Mouse (Mus musculus) forebrain, embryonic 16.5 days (tissue): ENCODE results near the gene Sart3. TPM values are rescaled to one million over a fixed set of nuclear protein-coding genes. Genes with fewer than 3 reads are reported as not detected.
"Not testable (repeated sequence)": the region's sequence is repeated elsewhere in the genome, so short reads cannot be mapped to it uniquely, and the experiment has no call there.

Experiments used
- ATAC-seq: fragments of 200-750 bp; cut with Nextera tagmentation; 2 replicates; pipeline ENCODE4 v1.8.0; 2017; ENCODE audit warnings: mild to moderate bottlenecking, moderate library complexity
- H3K27ac ChIP-seq: fragments of 300-500 bp; sonication (generic); 2 replicates; pipeline ENCODE4 v1.5.1; 2014; ENCODE audit warnings: low read length, control low read depth
- H3K27me3 ChIP-seq: fragments of 300-500 bp; sonication (generic); replicated peaks from 2 replicates; pipeline ENCODE4 v1.6.1; 2014; ENCODE audit warnings: low read length; ENCODE audit not compliant: control insufficient read depth, insufficient read depth
- H3K36me3 ChIP-seq: fragments of 300-500 bp; sonication (generic); 2 replicates; pipeline ENCODE4 v1.6.1; 2014; ENCODE audit not compliant: control insufficient read depth, insufficient read depth
- H3K4me1 ChIP-seq: fragments of 300-500 bp; sonication (generic); replicated peaks from 2 replicates; pipeline ENCODE4 v1.6.1; 2014; ENCODE audit warnings: low read length; ENCODE audit not compliant: control insufficient read depth, insufficient read depth
- H3K4me2 ChIP-seq: fragments of 300-500 bp; sonication (generic); 2 replicates; pipeline ENCODE4 v1.6.1; 2014; ENCODE audit warnings: mild to moderate bottlenecking, low read length, control low read depth
- H3K4me3 ChIP-seq: fragments of 300-500 bp; sonication (generic); replicated peaks from 2 replicates; pipeline ENCODE4 v1.5.1; 2014; ENCODE audit warnings: mild to moderate bottlenecking, low read length, control low read depth
- H3K9ac ChIP-seq: fragments of 300-500 bp; sonication (generic); replicated peaks from 2 replicates; pipeline ENCODE4 v1.6.1; 2014; ENCODE audit warnings: low read depth, low read length, control low read depth
- H3K9me3 ChIP-seq: fragments of 300-500 bp; sonication (generic); 2 replicates; pipeline ENCODE4 v1.6.1; 2016; ENCODE audit warnings: low read length; ENCODE audit not compliant: control insufficient read depth
- WGBS: fragments of 180-500 bp; shearing (Covaris S2); extraction: QIAGEN DNeasy Blood & Tissue Kit; methylation state at CpG from one replicate; pipeline ENCODE4 v1.1.7; 2014; 5-methylcytosine and 5-hydroxymethylcytosine counted together
- polyA plus RNA-seq: library from polyadenylated mRNA; unstranded; fragments of >200 nt; fragmentation: Nextera tagmentation; extraction: Ambion mirVana; gene quantifications from 2 replicates; pipeline ENCODE4 v1.2.1, GENCODE M21; 2015

Gene Sart3
- polyA plus RNA-seq, 1 experiment from 2014 or later = 52.7 TPM

DNA sequence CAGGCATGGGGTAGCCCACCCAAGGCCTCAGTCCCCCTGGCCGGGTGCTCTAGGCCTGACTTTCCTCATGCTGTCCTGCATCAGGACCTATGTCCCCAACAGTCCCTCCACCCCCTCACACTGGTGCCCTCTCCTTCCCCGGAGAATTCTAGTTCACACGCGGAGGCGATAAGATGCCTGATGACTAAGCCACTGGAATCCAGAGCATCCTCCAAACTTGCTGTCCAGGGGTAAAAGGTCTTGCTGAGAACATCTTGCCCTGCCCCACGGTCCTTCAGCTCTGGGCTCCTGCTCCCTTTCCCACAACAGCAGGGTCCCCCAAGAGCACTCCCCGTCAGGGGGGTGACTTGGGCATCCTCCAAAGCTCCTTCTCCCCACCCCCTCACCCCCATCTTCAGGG is 10.3 kb upstream of the Sart3 start:
- Histone ChIP-seq H3K4me1 (no peaks in the 10 kb centered on the region), H3K27me3 (peaks cover 12% of the 10 kb centered on the region), H3K4me3 (no peak overlapping the region), H3K9me3 (no peaks in the 10 kb centered on the region), H3K9ac (no peak overlapping the region), H3K36me3 (no peaks in the 10 kb centered on the region), H3K27ac (no peak overlapping the region), H3K4me2 (no peak overlapping the region)
- no peak for ATAC-seq
- WGBS = 89% methylated on average over 7 of the region's 7 CpGs

DNA sequence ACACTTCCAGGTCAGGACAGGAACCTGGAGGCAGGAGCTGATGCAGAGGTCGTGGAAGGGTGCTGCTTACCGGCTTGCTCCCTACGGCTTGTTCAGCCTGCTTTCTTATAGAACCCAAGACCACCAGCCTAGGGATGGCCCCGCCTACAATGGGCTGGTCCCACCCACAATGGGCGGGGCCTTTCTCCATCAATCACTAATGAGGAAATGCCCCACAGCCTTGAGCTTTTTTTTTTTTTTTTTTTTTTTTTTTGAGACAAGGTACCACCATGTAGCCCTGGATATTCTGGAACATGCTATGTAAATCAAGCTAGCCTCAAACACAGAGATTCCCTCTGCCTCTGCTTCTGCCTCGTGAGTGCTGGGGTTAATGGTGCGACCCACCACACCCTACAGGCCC is 9.6 kb upstream of the Sart3 start:
- no peak overlapping the region for H3K4me2 ChIP-seq
- ATAC-seq = no peak
- no peaks in the 10 kb centered on the region for H3K36me3 ChIP-seq
- H3K9me3 ChIP-seq = no peaks in the 10 kb centered on the region
- 75% methylated on average over 7 of the region's 7 CpGs for WGBS
- no peak overlapping the region for H3K4me3 ChIP-seq
- peaks cover 10% of the 10 kb centered on the region for H3K27me3 ChIP-seq
- no peaks in the 10 kb centered on the region for H3K4me1 ChIP-seq
- H3K9ac ChIP-seq = no peak overlapping the region
- H3K27ac ChIP-seq = no peak overlapping the region

DNA sequence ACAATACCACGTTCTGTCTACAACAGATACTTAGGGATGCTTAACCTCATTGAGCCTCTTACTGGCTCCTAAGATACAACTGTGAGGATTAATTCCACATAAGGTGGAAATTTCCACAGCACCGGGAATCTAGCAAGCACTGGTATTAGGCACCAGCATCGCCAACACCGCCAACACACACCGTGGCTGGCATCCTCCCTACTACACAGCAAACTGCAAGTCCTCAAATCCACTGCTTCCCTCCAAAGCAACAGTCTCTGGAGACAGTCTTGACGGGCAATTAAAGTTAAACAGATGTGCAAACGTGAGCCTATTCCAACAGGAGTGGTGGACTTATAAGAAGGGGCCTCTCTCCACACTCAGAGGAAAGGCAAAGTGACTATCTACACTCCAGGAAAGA is 8.9 kb upstream of the Sart3 start:
- no peaks in the 10 kb centered on the region; the same call in 1 of the 2 replicates for H3K36me3 ChIP-seq
- H3K27ac ChIP-seq = no peak overlapping the region
- H3K9me3 ChIP-seq = no peaks in the 10 kb centered on the region
- WGBS = 85% methylated on average over 7 of the region's 7 CpGs
- ATAC-seq = no peak
- H3K4me1 ChIP-seq = no peaks in the 10 kb centered on the region
- H3K4me2 ChIP-seq = no peak overlapping the region
- H3K4me3 ChIP-seq = no peak overlapping the region
- peaks cover 10% of the 10 kb centered on the region for H3K27me3 ChIP-seq
- no peak overlapping the region for H3K9ac ChIP-seq

DNA sequence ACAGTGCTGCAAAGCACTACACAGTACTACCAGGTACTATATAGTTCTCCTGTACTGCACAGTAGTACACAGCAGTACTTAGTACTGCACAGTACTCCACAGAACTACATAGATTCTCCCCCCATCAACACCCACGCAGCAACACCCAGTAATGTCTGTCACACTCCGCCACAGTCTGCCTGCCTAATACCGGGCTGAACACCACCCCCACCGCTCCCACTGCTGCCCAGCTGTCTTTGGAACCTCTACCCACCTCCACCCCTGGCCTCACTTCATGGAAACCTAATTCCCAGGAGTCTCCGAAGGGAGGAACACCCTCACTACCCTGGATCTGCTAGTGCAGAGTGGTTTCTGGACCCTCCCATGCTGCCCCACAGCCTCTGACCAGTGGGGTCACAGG is 8.5 kb upstream of the Sart3 start:
- H3K27ac ChIP-seq = no peak overlapping the region
- no peak for ATAC-seq
- H3K36me3 ChIP-seq = no peaks in the 10 kb centered on the region; the same call in 1 of the 2 replicates
- H3K9ac ChIP-seq = no peak overlapping the region
- peaks cover 10% of the 10 kb centered on the region for H3K27me3 ChIP-seq
- no peak overlapping the region for H3K4me2 ChIP-seq
- H3K4me3 ChIP-seq = no peak overlapping the region
- no peaks in the 10 kb centered on the region for H3K9me3 ChIP-seq
- 96% methylated on average over 5 of the region's 5 CpGs for WGBS
- no peaks in the 10 kb centered on the region for H3K4me1 ChIP-seq

DNA sequence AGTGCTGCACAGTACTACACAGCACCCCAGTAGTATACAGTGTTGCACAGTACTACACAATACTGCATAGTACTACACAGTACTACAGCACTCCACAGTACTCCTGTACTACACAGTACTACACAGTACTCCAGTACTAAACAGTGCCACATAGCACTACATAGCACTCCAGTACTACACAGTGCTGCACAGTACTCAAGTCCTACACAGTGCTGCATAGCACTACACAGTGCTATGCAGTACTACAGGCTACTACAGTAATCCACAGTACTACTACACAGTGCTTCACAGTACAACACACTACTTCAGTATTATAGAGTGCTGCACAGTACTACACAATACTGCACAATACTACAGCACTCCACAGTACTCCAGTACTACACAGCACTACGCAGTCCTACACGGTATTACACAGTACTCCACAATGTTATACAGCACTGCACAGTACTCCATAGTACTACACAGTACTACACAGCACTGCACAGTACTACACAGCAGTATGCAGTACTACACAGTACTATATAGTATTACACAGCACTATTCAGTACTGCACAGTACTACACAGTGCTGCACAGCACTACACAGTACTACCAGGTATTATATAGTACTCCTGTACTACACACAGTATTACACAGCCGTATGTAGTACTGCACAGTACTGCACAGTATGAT is 7.9 kb upstream of the Sart3 start:
- ATAC-seq = no peak; the same call in 1 of the 2 replicates
- 96% methylated on average over 3 of the region's 3 CpGs for WGBS
- Histone ChIP-seq H3K9ac (no peak overlapping the region), H3K36me3 (peaks cover under 1% of the 10 kb centered on the region; the same call in 1 of the 2 replicates), H3K4me3 (no peak overlapping the region), H3K27me3 (peaks cover 10% of the 10 kb centered on the region), H3K27ac (no peak overlapping the region), H3K4me2 (no peak overlapping the region), H3K4me1 (no peaks in the 10 kb centered on the region), H3K9me3 (no peaks in the 10 kb centered on the region)

DNA sequence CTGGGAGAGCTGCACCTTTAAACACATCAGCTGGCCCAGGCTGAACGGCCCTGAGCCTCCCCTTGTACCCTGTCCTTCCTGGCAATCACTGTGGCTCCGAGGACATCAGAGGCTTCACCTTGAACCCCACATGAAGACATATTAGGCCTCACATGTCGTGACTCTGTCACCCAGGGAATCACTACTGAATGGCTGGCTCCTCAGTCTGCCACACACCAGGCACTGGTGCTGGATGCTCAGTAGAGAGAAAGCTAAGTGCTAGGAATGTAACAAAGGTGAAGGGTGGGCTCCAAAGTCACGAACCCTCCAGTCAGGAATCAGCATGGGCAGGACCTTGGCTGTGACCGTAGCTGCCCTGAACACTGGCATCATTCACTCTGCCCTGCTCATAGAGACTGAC is 7.3 kb upstream of the Sart3 start:
- peaks cover 4% of the 10 kb centered on the region; the same call in 1 of the 2 replicates for H3K36me3 ChIP-seq
- ATAC-seq = no peak
- no peak overlapping the region for H3K9ac ChIP-seq
- no peak overlapping the region for H3K4me2 ChIP-seq
- H3K4me3 ChIP-seq = no peak overlapping the region
- WGBS = 78% methylated on average over 5 of the region's 5 CpGs
- no peak overlapping the region for H3K27ac ChIP-seq
- peaks cover 10% of the 10 kb centered on the region for H3K27me3 ChIP-seq
- H3K4me1 ChIP-seq = no peaks in the 10 kb centered on the region
- no peaks in the 10 kb centered on the region for H3K9me3 ChIP-seq

DNA sequence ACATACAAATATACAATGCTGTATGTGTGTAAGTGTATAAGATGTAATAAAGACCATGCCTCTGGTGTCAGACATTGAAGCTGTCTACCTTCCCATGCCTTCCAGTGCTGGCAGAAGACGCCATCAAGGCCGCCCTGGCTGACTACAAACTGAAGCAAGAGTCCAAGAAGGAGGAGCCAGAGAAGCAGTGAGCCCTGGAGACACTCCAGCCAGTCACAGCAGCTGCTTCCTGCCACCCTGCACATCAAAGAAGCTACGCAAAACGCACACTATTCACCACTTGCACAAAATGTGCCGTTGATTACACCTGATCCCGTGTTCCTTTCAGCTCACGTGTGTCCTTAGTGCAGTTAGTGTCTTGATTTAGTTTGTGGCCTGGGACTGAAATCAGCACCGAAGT is 5.4 kb upstream of the Sart3 start:
- not testable (repeated sequence) for H3K4me2 ChIP-seq, H3K27ac ChIP-seq, H3K36me3 ChIP-seq, H3K4me3 ChIP-seq, H3K27me3 ChIP-seq, H3K9ac ChIP-seq, H3K9me3 ChIP-seq, ATAC-seq
- peaks cover 11% of the 10 kb centered on the region for H3K4me1 ChIP-seq
- 90% methylated on average over 8 of the region's 8 CpGs for WGBS

DNA sequence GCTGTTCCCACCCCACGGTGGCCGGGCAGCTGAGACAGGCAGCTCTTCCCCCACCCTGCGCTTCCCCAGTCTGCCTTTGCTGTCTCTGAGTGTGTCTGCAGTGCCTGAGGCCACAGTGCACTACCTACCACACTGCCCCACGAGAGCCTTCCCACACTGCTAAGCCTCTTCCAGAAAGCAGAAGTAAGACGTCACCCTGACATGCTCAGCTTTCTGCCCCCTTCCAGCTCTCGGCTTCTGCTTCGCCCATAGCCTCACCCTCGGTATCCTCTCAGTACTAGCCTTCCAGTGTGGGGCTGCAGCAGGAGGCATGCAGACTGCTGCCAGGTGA is 4.6 kb upstream of the Sart3 start:
- ATAC-seq = no peak
- peaks cover 11% of the 10 kb centered on the region for H3K4me1 ChIP-seq
- H3K9ac ChIP-seq = no peak overlapping the region
- no peaks in the 10 kb centered on the region for H3K9me3 ChIP-seq
- no peaks in the 10 kb centered on the region for H3K27me3 ChIP-seq
- WGBS = 92% methylated on average over 8 of the region's 8 CpGs
- peaks cover 4% of the 10 kb centered on the region; the same call in 1 of the 2 replicates for H3K36me3 ChIP-seq
- no peak overlapping the region for H3K4me2 ChIP-seq
- H3K27ac ChIP-seq = no peak overlapping the region
- H3K4me3 ChIP-seq = no peak overlapping the region

DNA sequence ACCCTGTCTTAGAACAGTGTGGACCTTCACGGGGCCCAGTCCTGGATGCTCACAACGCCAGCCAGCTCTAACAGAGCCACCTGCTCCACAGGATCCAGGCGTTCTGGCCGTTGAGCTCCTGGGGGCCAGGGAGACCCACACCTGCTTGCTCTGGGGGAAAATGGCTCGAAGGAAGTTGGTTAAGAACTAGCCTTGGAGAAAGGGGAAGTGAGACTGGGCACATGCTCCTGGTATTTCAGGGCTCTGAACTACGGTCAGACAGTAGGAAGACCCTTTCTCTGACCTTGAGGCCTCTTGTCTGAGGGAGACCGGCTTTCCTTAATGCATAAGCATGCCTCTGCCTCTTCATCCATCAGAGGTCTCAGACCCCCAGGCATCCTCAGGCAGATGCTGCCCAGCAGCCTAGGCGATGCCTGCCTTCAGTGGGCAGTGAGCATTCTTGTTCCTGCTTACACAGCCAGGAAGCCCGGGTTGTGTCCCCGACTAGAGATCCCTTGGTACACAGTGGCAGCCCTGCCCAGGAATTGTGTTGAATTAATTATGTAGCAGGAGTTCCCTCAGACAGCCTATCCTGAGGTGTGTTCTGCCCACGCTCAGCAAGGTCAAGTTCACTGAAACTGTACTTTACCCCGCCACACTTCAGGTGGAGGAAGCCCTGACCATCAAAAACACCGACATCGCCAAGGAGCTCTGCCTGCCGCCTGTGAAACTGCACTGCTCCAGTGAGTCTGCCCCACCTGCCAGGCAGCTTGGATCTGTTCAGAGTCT is 4.0 kb upstream of the Sart3 start:
- no peak overlapping the region for H3K4me2 ChIP-seq
- no peak overlapping the region for H3K9ac ChIP-seq
- ATAC-seq = no peak
- WGBS = 95% methylated on average over 15 of the region's 15 CpGs
- H3K4me1 ChIP-seq = peaks cover 11% of the 10 kb centered on the region
- H3K27me3 ChIP-seq = no peaks in the 10 kb centered on the region
- H3K27ac ChIP-seq = no peak overlapping the region
- no peaks in the 10 kb centered on the region for H3K9me3 ChIP-seq
- peaks cover 4% of the 10 kb centered on the region; the same call in 1 of the 2 replicates for H3K36me3 ChIP-seq
- H3K4me3 ChIP-seq = no peak overlapping the region
